ENCODE assay signal across 8 mouse cellular contexts in genomic region chr7:24971972-24972893, GRCm38 (mm10). TPM values are rescaled to one million over a fixed set of nuclear protein-coding genes. Genes with fewer than 3 reads are reported as not detected.
DNase-seq lines count a peak whose midpoint lies in the region; ATAC-seq lines count a peak whose summit lies in the region.

TSS of gene Rabac1 (minus strand) at chr7:24972754.

- ATAC-seq in hindbrain, embryonic 11.5 days (ENCODE audit: low FRiP score), result peak; percentile 91

- peak within 1 kb of the TSS; percentile 89 for H3K4me2 ChIP-seq in hindbrain, embryonic 11.5 days (replicated peaks; ENCODE audit: low read depth, low read length)

- H3K4me1 ChIP-seq in hindbrain, embryonic 11.5 days (replicated peaks; ENCODE audit: control insufficient read depth, insufficient read depth, low read length), result peaks cover 3% of the 10 kb centered on the region; the same call in 1 of the 2 replicates

- H3K9ac ChIP-seq in hindbrain, embryonic 11.5 days (ENCODE audit: low read depth, low read length), result peak within 1 kb of the TSS; percentile 69

- no peaks in the 10 kb centered on the region for H3K36me3 ChIP-seq in hindbrain, embryonic 11.5 days (ENCODE audit: control insufficient read depth, insufficient read depth, low read length)

- H3K27me3 ChIP-seq in hindbrain, embryonic 11.5 days (ENCODE audit: control insufficient read depth, insufficient read depth, low read length), result no peaks in the 10 kb centered on the region; the same call in 1 of the 2 replicates

- peak within 1 kb of the TSS; percentile 56 for H3K4me3 ChIP-seq in hindbrain, embryonic 11.5 days (ENCODE audit: low read depth, low read length)

- peak; percentile 92 for DNase-seq in Muller cell, postnatal 12 days (ENCODE audit: inconsistent ontology term)
- DNase-seq in cerebellum, adult 9-11 months, result peak; percentile 97
- peak; percentile 95 to 96 for DNase-seq in frontal cortex, adult 2 months (ENCODE audit: extremely low spot score in 1 of 2, low spot score in 1 of 2)
- peak; percentile 91 for DNase-seq in hindbrain, embryonic 11.5 days (ENCODE audit: low spot score)
- peak; percentile 84 to 89 for DNase-seq in layer of hippocampus, postnatal 10 days (ENCODE audit: low spot score in 2 of 2)
- peak; percentile 96 for DNase-seq in lung, postnatal 10 days
- DNase-seq in ovary, postnatal 36 days (ENCODE audit: low spot score), result peak; percentile 85
- peak; percentile 88 for DNase-seq in thymus, postnatal 25 days

- H3K9me3 ChIP-seq in hindbrain, embryonic 11.5 days (ENCODE audit: control insufficient read depth, low read length), result no peaks in the 10 kb centered on the region

- under 1% methylated on average over 45 of the region's 45 CpGs for WGBS in hindbrain, embryonic 11.5 days

- peak within 1 kb of the TSS; percentile 7; the same call in 1 of the 2 replicates for H3K27ac ChIP-seq in hindbrain, embryonic 11.5 days (ENCODE audit: low read depth, low read length)

RNA-seq across cellular contexts. Expression of gene Rabac1, which starts in this region (rescaled TPM):
- polyA plus RNA-seq in frontal cortex, adult 2 months (2012; rRNA removed), result 337 and 384 TPM in 2 replicates
- 122 and 129 TPM in 2 replicates for polyA plus RNA-seq in hindbrain, embryonic 11.5 days (2014; fragmentation: Nextera tagmentation; extraction: Ambion mirVana)
- 100 to 1,000 TPM; 247 to 271 TPM for total RNA-seq in layer of hippocampus, postnatal 10 days (2021)

Comparison
In these comparisons a context has a peak if more than half of its experiments do, and no peak if none do; other contexts are left out.
1. Peak in every context shown above with its lines: DNase-seq, ATAC-seq, H3K4me3 ChIP-seq and H3K27ac ChIP-seq.